Mouse (Mus musculus) c-Kit-positive CD71-positive TER-119-negative erythroid progenitor cells, embryonic 14.5 days (primary cell): ENCODE results near the gene Cd207.

ENCODE experiments used
- DNase-seq: peaks from one replicate; pipeline ENCODE4 v3.0.0-alpha.2; 2013; ENCODE audit warnings: low read depth

Gene Cd207

GRCm38 (mm10) chr6:83677757-83678156 lies at the start of gene Cd207:
Cd207 (minus strand) TSS chr6:83677857.
- DNase-seq: no peak

GRCm38 (mm10) chr6:83727178-83727577 lies 49.5 kb upstream of the Cd207 start:
- peak; percentile 9 for DNase-seq

- no peak for DNase-seq
Observed at GRCm38 (mm10) chr6:83722526-83722925, 44.9 kb upstream of the Cd207 start.

GRCm38 (mm10) chr6:83717026-83717425 lies 39.4 kb upstream of the Cd207 start:
- DNase-seq: no peak

- DNase-seq: no peak
Observed at GRCm38 (mm10) chr6:83715461-83716196, 38.0 kb upstream of the Cd207 start.

GRCm38 (mm10) chr6:83714221-83715123 lies 36.8 kb upstream of the Cd207 start:
- no peak for DNase-seq

GRCm38 (mm10) chr6:83713271-83714136 lies 35.8 kb upstream of the Cd207 start:
- no peak for DNase-seq

GRCm38 (mm10) chr6:83711725-83712475 lies 34.2 kb upstream of the Cd207 start:
- no peak for DNase-seq

- peak; percentile 35 for DNase-seq
Observed at GRCm38 (mm10) chr6:83711067-83711675, 33.5 kb upstream of the Cd207 start, which contains the start of gene Vax2. Vax2 (plus strand) TSS chr6:83711264.

GRCm38 (mm10) chr6:83710361-83711066 lies 32.9 kb upstream of the Cd207 start:
- no peak for DNase-seq

- no peak for DNase-seq
Observed at GRCm38 (mm10) chr6:83707738-83708510, 30.3 kb upstream of the Cd207 start.

- DNase-seq: no peak
Observed at GRCm38 (mm10) chr6:83704701-83705100, 27.0 kb upstream of the Cd207 start.

GRCm38 (mm10) chr6:83704294-83704693 lies 26.6 kb upstream of the Cd207 start:
- DNase-seq: no peak

- DNase-seq: no peak
Observed at GRCm38 (mm10) chr6:83703722-83704078, 26.0 kb upstream of the Cd207 start.

- DNase-seq: no peak
Observed at GRCm38 (mm10) chr6:83703000-83703721, 25.5 kb upstream of the Cd207 start.

- DNase-seq: no peak
Observed at GRCm38 (mm10) chr6:83702146-83702999, 24.7 kb upstream of the Cd207 start.

- DNase-seq: no peak
Observed at GRCm38 (mm10) chr6:83701001-83701400, 23.3 kb upstream of the Cd207 start.

GRCm38 (mm10) chr6:83699971-83700370 lies 22.3 kb upstream of the Cd207 start:
- DNase-seq: no peak
